Mouse (Mus musculus) liver, postnatal 0 days (tissue): ENCODE measurements around the gene Dio1. TPM values are rescaled to one million over a fixed set of nuclear protein-coding genes. Genes with fewer than 3 reads are reported as not detected.

Source experiments
- ATAC-seq: fragments of 200-750 bp; cut with Nextera tagmentation; 2 replicates; pipeline ENCODE4 v1.8.0; 2017; ENCODE audit warnings: mild to moderate bottlenecking, moderate library complexity
- DNase-seq: peaks from one replicate; pipeline ENCODE4 v3.0.0-alpha.2; 2016
- H3K27ac ChIP-seq: fragments of 300-500 bp; sonication (generic); 2 replicates; pipeline ENCODE4 v1.5.1; 2014; ENCODE audit warnings: antibody characterized with exemption, moderate library complexity, mild to moderate bottlenecking, low read depth
- H3K27me3 ChIP-seq: fragments of 300-500 bp; sonication (generic); 2 replicates; pipeline ENCODE4 v1.6.1; 2014; ENCODE audit warnings: low read length, control low read depth, mixed read lengths; ENCODE audit not compliant: insufficient read depth
- H3K36me3 ChIP-seq: fragments of 300-500 bp; sonication (generic); replicated peaks from 2 replicates; pipeline ENCODE4 v1.6.1; 2014; ENCODE audit warnings: mild to moderate bottlenecking, control low read depth, low read length, moderate library complexity, mixed read lengths; ENCODE audit not compliant: insufficient read depth
- H3K4me1 ChIP-seq: fragments of 300-500 bp; sonication (generic); 2 replicates; pipeline ENCODE4 v1.6.1; 2014; ENCODE audit warnings: antibody characterized with exemption, mild to moderate bottlenecking, control low read depth; ENCODE audit not compliant: insufficient read depth
- H3K4me2 ChIP-seq: fragments of 300-500 bp; sonication (generic); 2 replicates; pipeline ENCODE4 v1.6.1; 2014; ENCODE audit warnings: low read depth, mild to moderate bottlenecking, low read length, moderate library complexity, mixed read lengths
- H3K4me3 ChIP-seq: fragments of 300-500 bp; sonication (generic); 2 replicates; pipeline ENCODE4 v1.5.1; 2014; ENCODE audit warnings: low read depth, low read length
- H3K9ac ChIP-seq: fragments of 300-500 bp; sonication (generic); replicated peaks from 2 replicates; pipeline ENCODE4 v1.6.1; 2014; ENCODE audit warnings: mild to moderate bottlenecking, moderate library complexity
- H3K9me3 ChIP-seq: fragments of 300-500 bp; sonication (generic); 2 replicates; pipeline ENCODE4 v1.6.1; 2016; ENCODE audit warnings: mild to moderate bottlenecking, control low read depth, low read length, mixed read lengths
- CTCF ChIP-seq: sonication (generic); IDR thresholded peaks from 2 replicates; pipeline ENCODE4 v1.5.1; 2016; ENCODE audit warnings: antibody characterized with exemption, low read depth
- EP300 ChIP-seq: IDR thresholded peaks from 2 replicates; pipeline ENCODE4 v1.6.1; 2016; ENCODE audit warnings: antibody characterized with exemption, low read depth, mild to moderate bottlenecking
- WGBS: fragments of 180-500 bp; shearing (Covaris S2); extraction: QIAGEN DNeasy Blood & Tissue Kit; methylation state at CpG from one replicate; pipeline ENCODE4 v1.1.7; 2014; ENCODE audit not compliant: insufficient replicate concordance; 5-methylcytosine and 5-hydroxymethylcytosine counted together
- polyA plus RNA-seq: library from polyadenylated mRNA; unstranded; fragments of >200 nt; fragmentation: Nextera tagmentation; extraction: Ambion mirVana; gene quantifications from 2 replicates; pipeline ENCODE4 v1.2.1, GENCODE M21; 2015

The Dio1 gene
- polyA plus RNA-seq, 1 experiment from 2014 or later = 10.3 TPM

GRCm38 (mm10) chr4:107254414-107254813, 52.6 kb downstream of the Dio1 start:
- H3K4me1 ChIP-seq = peaks cover 10% of the 10 kb centered on the region; the same call in 1 of the 2 replicates
- no peak for TF ChIP-seq CTCF
- no peak for TF ChIP-seq EP300
- no peaks in the 10 kb centered on the region for H3K27me3 ChIP-seq
- H3K4me2 ChIP-seq = peak overlapping the region; percentile 92
- peak overlapping the region; percentile 83 for H3K9ac ChIP-seq
- no peaks in the 10 kb centered on the region for H3K36me3 ChIP-seq
- 46% methylated on average over 3 of the region's 3 CpGs for WGBS
- H3K9me3 ChIP-seq = no peaks in the 10 kb centered on the region
- no peak for ATAC-seq
- H3K4me3 ChIP-seq = peak overlapping the region; percentile 62
- H3K27ac ChIP-seq = no peak overlapping the region
- DNase-seq = no peak

- no peaks in the 10 kb centered on the region for H3K9me3 ChIP-seq
- H3K36me3 ChIP-seq = no peaks in the 10 kb centered on the region
- peak within 1 kb of the TSS; percentile 83 for H3K9ac ChIP-seq
- peak within 1 kb of the TSS; percentile 92 for H3K4me2 ChIP-seq
- peak; percentile 98 for DNase-seq
- peaks cover 10% of the 10 kb centered on the region; the same call in 1 of the 2 replicates for H3K4me1 ChIP-seq
- TF ChIP-seq CTCF = peak; percentile 57
- no peak for TF ChIP-seq EP300
- peak within 1 kb of the TSS; percentile 66 for H3K27ac ChIP-seq
- H3K27me3 ChIP-seq = no peaks in the 10 kb centered on the region
- peak within 1 kb of the TSS; percentile 62 for H3K4me3 ChIP-seq
- under 1% methylated on average over 91 of the region's 101 CpGs for WGBS
- ATAC-seq = peak; percentile 94
Measured at GRCm38 (mm10) chr4:107253125-107254091, 53.6 kb downstream of the Dio1 start, which contains the start of the genes Lrrc42 and Hspb11. Gene Lrrc42 (minus strand): TSS chr4:107253532. Gene Hspb11 (plus strand): TSS chr4:107253593.

GRCm38 (mm10) chr4:107252522-107252921, 54.4 kb downstream of the Dio1 start:
- 3% methylated on average over 11 of the region's 11 CpGs for WGBS
- H3K27me3 ChIP-seq = no peaks in the 10 kb centered on the region
- H3K4me1 ChIP-seq = peaks cover 13% of the 10 kb centered on the region; the same call in 1 of the 2 replicates
- H3K4me2 ChIP-seq = peak overlapping the region; percentile 92
- H3K9me3 ChIP-seq = no peaks in the 10 kb centered on the region
- H3K27ac ChIP-seq = no peak overlapping the region
- no peak for TF ChIP-seq EP300
- no peak for TF ChIP-seq CTCF
- no peak for ATAC-seq
- H3K36me3 ChIP-seq = no peaks in the 10 kb centered on the region
- H3K4me3 ChIP-seq = peak overlapping the region; percentile 62
- peak overlapping the region; percentile 83 for H3K9ac ChIP-seq
- no peak for DNase-seq

- peaks cover 14% of the 10 kb centered on the region; the same call in 1 of the 2 replicates for H3K4me1 ChIP-seq
Measured at GRCm38 (mm10) chr4:107250494-107250893, 56.5 kb downstream of the Dio1 start.

GRCm38 (mm10) chr4:107249471-107249870, 57.5 kb downstream of the Dio1 start:
- H3K4me1 ChIP-seq = peaks cover 16% of the 10 kb centered on the region; the same call in 1 of the 2 replicates
- H3K4me2 ChIP-seq = no peak overlapping the region
- H3K9ac ChIP-seq = no peak overlapping the region
- H3K36me3 ChIP-seq = no peaks in the 10 kb centered on the region
- H3K9me3 ChIP-seq = no peaks in the 10 kb centered on the region
- H3K27me3 ChIP-seq = no peaks in the 10 kb centered on the region
- no peak for TF ChIP-seq CTCF
- TF ChIP-seq EP300 = no peak
- WGBS = 66% methylated on average over 2 of the region's 2 CpGs
- no peak overlapping the region for H3K27ac ChIP-seq
- DNase-seq (no peak), ATAC-seq (no peak)
- H3K4me3 ChIP-seq = no peak overlapping the region

More at GRCm38 (mm10) chr4:107250494-107250893, 56.5 kb downstream of the Dio1 start:
- TF ChIP-seq CTCF = peak; percentile 82
- no peak for TF ChIP-seq EP300
- DNase-seq = peak; percentile 21
- Histone ChIP-seq H3K36me3 (no peaks in the 10 kb centered on the region), H3K27me3 (no peaks in the 10 kb centered on the region), H3K4me3 (no peak overlapping the region), H3K27ac (no peak overlapping the region), H3K4me2 (no peak overlapping the region), H3K9ac (no peak overlapping the region), H3K9me3 (no peaks in the 10 kb centered on the region)
- ATAC-seq = no peak
- 25% methylated on average over 4 of the region's 4 CpGs for WGBS

- TF ChIP-seq EP300 = no peak
- no peak for TF ChIP-seq CTCF
- H3K27ac ChIP-seq = 0 out of 2 replicates have a peak overlapping the region, but pooled peaks have one; percentile 63
- no peak overlapping the region for H3K4me2 ChIP-seq
- ATAC-seq (peak; percentile 13; the same call in 1 of the 2 replicates), DNase-seq (no peak)
- H3K4me1 ChIP-seq = peaks cover 21% of the 10 kb centered on the region; the same call in 1 of the 2 replicates
- no peaks in the 10 kb centered on the region for H3K9me3 ChIP-seq
- H3K4me3 ChIP-seq = no peak overlapping the region
- no peaks in the 10 kb centered on the region for H3K36me3 ChIP-seq
- no peak overlapping the region for H3K9ac ChIP-seq
- 71% methylated on average over 3 of the region's 3 CpGs for WGBS
- H3K27me3 ChIP-seq = no peaks in the 10 kb centered on the region
Measured at GRCm38 (mm10) chr4:107248061-107248460, 58.9 kb downstream of the Dio1 start.
